Mouse (Mus musculus) retina, postnatal 1 day (tissue): ENCODE data around the gene Cyb561d2.
A peak's percentile ranks its signal among the peaks of the same experiment; 100 is the strongest.

Source experiments
- DNase-seq: peaks from one replicate; pipeline ENCODE4 v3.0.0-alpha.2; 2012

The Cyb561d2 gene

GRCm38 (mm10) chr9:107549297-107550074, 7.5 kb upstream of the Cyb561d2 start:
- no peak for DNase-seq

- no peak for DNase-seq
Measured at GRCm38 (mm10) chr9:107548820-107549219, 6.8 kb upstream of the Cyb561d2 start.

- DNase-seq = no peak
Measured at GRCm38 (mm10) chr9:107547957-107548356, 6.0 kb upstream of the Cyb561d2 start.

- DNase-seq = peak; percentile 94
Measured at GRCm38 (mm10) chr9:107547026-107547425, 5.0 kb upstream of the Cyb561d2 start, which contains the start of gene Zmynd10. Gene Zmynd10 (plus strand): TSS chr9:107547298.

- peak; percentile 82 for DNase-seq
Measured at GRCm38 (mm10) chr9:107545602-107546001, 3.6 kb upstream of the Cyb561d2 start.

DNA sequence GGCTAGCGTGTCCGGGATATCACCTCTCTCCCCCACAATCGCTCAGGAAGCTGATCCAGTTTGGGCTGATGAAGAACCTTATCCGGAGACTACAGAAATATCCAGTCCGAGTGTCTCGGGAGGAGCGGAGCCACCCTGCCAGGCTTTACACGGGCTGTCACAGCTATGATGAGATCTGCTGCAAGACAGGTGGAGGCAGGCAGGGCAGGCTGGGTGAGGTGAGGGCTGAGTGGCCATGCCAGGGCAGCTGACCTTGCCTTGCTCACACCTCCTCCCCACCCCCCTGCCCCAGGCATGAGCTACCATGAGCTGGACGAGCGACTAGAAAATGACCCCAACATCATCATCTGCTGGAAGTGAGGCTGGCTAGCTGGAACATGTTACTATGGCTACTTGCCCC, 3.2 kb upstream of the Cyb561d2 start:
- no peak for DNase-seq

DNA sequence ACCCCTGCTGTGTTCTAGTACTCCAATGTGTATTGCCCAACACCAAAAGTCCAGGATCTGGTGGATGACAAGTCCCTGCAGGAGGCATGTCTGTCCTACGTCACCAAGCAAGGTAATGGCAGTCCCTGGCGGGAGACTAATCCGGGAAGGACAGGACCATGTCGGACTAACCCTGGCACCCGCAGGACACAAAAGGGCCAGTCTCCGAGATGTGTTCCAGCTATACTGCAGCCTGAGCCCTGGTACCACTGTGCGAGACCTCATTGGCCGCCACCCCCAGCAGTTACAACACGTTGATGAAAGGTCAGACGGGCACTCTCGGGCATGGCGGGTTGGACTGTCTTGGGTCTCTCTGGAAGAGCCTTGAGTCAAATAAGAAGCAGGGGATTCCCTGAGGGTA, 2.7 kb upstream of the Cyb561d2 start:
- DNase-seq = no peak

GRCm38 (mm10) chr9:107544196-107544700, 2.3 kb upstream of the Cyb561d2 start:
- DNase-seq = no peak

GRCm38 (mm10) chr9:107543299-107543698, 1.3 kb upstream of the Cyb561d2 start:
- no peak for DNase-seq

DNA sequence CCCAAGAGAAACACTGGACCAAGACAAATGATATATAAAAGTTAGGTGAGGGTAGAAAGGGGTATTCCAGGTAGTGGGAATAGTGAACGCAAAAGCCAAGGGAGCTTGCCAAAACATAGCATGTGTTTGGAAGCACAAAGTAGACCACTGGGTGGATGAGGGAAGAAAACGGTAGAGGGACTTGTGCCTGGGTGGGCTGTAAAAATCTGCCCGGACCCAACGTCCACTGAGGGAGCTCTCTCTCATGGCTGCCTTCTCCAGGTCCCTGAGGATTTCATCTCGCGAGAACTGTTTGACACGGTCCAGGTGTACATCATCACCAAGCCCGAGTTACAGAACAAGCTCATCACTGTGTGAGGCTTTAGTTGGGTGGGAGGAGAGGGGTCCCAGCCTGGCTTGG, 728 bp upstream of the Cyb561d2 start:
- DNase-seq = no peak

GRCm38 (mm10) chr9:107542352-107542686, 326 bp upstream of the Cyb561d2 start:
- no peak for DNase-seq

DNA sequence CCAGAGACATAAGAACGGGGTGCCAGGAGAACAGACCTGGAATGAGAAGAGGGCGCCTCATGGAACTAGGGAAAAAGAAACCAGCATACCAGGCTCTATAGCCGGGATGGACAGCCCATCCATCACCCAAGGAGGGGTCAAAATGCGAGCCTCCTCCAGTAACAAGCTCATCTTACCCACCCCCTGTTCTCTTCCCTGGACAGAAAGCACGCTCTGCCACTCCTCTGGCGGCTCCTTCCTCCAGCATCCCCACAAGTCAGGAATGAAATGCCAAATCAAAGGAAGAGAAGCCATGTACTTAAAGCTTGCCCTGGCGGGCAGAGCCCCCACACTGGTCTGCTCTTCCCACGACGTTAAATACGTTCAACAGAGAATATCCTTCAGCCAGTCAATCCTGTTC, 988 bp downstream of the Cyb561d2 start:
- no peak for DNase-seq

DNA sequence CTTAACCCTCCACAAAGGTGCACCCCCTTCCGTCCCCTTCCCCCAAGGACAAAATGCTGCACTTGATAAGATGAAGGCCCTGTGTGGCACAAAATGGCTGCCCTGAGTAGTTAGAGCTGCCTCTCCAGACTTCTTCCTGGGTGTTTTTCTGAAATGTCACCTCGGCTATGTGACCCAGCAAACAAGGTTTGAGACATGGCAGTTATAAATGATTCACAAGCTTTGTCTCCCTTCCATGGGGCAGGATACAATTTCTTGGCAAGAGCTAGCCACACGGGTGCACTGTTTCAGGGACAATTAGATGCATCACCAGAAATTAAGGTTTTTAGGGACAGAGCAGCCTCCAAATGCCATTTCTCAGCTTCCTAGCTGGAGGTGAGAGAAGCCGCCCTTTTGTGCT, 1.6 kb downstream of the Cyb561d2 start:
- no peak for DNase-seq

- DNase-seq = no peak
Measured at GRCm38 (mm10) chr9:107539940-107540339, 2.1 kb downstream of the Cyb561d2 start.

GRCm38 (mm10) chr9:107538711-107539110, 3.3 kb downstream of the Cyb561d2 start:
- DNase-seq = no peak

DNA sequence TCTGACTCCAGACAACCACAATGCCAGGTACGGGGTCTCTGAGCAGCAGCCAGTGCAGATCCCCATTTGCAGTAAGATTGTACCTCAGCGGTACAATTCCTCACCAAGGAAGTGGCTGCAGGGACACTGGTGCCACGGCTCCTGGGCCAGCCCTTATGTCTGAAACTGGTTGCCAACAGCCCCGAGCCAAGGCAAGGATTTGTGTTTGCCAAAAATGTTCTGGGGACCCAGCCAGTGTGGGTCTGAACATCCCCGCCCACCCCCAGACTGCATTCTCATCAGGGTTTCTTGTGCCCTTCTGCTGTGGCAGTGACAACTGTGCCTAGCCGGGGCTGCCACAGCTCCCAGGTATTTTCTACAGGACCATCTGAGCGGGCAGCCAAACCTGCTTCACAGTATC, 3.8 kb downstream of the Cyb561d2 start:
- no peak for DNase-seq

GRCm38 (mm10) chr9:107534408-107535202, 7.4 kb downstream of the Cyb561d2 start:
- DNase-seq = no peak

- DNase-seq = peak; percentile 98
Measured at GRCm38 (mm10) chr9:107533791-107534407, 8.1 kb downstream of the Cyb561d2 start, which contains the start of gene Tmem115. Gene Tmem115 (plus strand): TSS chr9:107533945.

DNA sequence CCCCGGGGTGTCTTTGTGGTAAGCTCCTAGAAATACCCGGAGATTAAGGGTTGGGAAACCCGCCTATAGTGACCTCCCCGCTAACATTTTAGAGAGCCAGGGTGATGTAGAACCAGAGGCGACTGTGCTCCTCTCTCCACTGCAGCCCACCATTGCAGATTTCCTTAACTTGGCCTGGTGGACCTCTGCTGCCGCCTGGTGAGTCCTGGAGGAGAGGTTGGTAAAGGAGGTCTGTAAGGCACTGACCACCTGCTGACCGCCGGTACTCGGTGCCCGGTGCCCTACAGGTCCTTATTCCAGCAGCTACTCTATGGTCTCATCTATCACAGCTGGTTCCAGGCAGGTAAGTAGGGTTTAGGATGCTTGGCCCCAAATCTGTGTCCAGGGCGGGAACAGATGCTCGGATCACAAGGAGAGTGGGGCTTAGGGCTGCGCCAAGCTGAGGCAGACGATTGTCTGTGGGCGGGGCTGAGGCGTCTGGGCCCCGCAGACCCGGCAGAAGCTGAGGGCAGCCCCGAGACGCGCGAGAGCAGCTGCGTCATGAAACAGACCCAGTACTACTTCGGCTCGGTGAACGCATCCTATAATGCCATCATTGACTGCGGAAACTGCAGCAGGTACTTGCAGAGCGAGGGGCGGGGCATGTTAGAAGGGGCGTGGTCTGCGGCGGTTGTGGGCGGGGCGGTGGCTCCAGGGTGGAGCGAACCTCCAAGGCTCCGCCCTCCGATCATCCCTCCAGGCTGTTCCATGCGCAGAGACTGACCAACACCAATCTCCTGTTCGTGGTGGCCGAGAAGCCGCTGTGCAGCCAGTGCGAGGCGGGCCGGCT, 15.6 kb downstream of the Cyb561d2 start:
- peak; percentile 84 for DNase-seq

GRCm38 (mm10) chr9:107522400-107522711, 19.6 kb downstream of the Cyb561d2 start:
- no peak for DNase-seq

DNA sequence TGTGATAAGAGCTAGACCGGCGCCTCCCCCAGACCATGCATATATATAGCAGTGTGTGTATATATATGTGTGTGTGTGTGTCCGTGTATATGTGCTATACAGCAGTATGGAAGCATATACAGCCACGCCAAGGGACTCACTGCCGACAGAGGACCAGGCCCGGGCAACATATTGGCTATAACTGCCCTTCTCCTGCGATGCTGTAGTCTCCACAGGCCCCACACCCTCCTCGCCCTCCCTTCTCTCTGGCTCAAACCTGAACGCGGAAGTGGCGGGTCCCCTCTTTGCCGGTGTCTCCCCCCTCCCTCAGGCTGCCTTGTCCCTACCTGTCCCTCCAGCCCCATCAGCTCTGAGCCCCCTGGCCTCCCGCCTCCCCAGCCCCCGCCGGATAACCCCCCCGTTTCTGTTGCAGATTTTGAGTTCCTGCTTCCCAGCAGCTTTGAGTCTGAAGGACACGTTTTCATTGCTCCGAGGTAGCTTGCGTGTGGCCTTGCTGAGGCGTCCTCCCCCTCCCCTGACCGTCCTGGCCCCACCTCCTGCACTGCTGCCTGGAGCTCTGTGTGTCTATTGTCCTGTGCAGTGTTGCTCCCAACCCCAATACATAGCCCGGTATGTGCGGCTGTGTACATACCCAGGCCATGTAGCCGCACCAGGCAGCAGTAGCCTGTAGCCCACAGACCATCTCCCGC, 20.1 kb downstream of the Cyb561d2 start:
- DNase-seq = peak; percentile 77

DNA sequence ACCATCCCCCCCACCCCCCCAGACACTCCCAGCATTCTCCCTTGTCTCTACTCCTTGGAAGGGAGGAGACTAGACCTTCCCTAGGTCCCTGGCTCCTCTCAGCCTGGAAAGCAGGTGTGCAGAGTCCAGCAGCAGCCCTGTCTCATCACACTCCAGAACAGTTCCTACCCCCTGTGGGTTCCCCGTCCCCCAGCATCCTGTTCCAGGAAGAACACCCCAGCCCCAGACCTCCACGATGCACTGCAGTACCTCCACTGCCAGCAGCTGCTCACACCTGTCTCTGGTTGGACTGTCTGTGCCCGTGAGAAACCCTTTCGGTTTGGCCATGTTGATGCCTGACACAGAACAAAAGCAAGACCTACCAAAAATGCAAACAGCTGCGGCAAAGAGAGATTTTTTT, 20.8 kb downstream of the Cyb561d2 start:
- DNase-seq = no peak
